In genomic region chr9:60708606-60709005, GRCm38 (mm10) we compare ENCODE assay signal across 33 mouse cellular contexts. TPM values are rescaled to one million over a fixed set of nuclear protein-coding genes. Genes with fewer than 3 reads are reported as not detected.
"Had no signal": no experiment of that assay in that cellular context is flagged by ENCODE, and none has a peak within 500 bp of the region (broad histone marks: within the 10 kb centered on the region; RNA-seq: fewer than 3 reads in every experiment).

No protein-coding gene starts in this region.

- DNase-seq: left cerebral cortex, postnatal 4 days; liver; liver, embryonic 13.5 days; liver, postnatal 0 days; lung, adult 18-20 months; lung, adult 2 months; lung, embryonic 14.5 days; lung, postnatal 10 days; lung, postnatal 14 days; lung, postnatal 36 days; lung, postnatal 4 days; midbrain, embryonic 14.5 days had no signal

- H3K27me3 ChIP-seq: limb, embryonic 15.5 days; midbrain, embryonic 15.5 days; neural tube, embryonic 12.5 days had no signal

- H3K36me3 ChIP-seq: limb, embryonic 10.5 days; limb, embryonic 12.5 days; limb, embryonic 13.5 days; limb, embryonic 15.5 days; liver, embryonic 12.5 days; liver, embryonic 13.5 days; liver, embryonic 15.5 days; lung, embryonic 15.5 days; midbrain, embryonic 10.5 days; midbrain, embryonic 12.5 days; midbrain, embryonic 13.5 days; midbrain, embryonic 15.5 days; neural tube, embryonic 12.5 days had no signal

- H3K4me1 ChIP-seq: liver, embryonic 12.5 days; liver, embryonic 13.5 days; liver, embryonic 15.5 days had no signal

- H3K4me3 ChIP-seq: limb, embryonic 10.5 days; limb, embryonic 12.5 days; limb, embryonic 13.5 days; limb, embryonic 15.5 days; liver, embryonic 12.5 days; liver, embryonic 13.5 days; liver, embryonic 15.5 days; lung, embryonic 15.5 days; megakaryocyte, embryonic 14.5 days; midbrain, embryonic 10.5 days; midbrain, embryonic 12.5 days; midbrain, embryonic 13.5 days; midbrain, embryonic 15.5 days; myocyte; neural tube, embryonic 12.5 days had no signal

- H3K9me3 ChIP-seq: limb, embryonic 10.5 days; limb, embryonic 12.5 days; limb, embryonic 13.5 days; limb, embryonic 15.5 days; liver, embryonic 12.5 days; liver, embryonic 13.5 days; liver, embryonic 15.5 days; lung, embryonic 15.5 days; midbrain, embryonic 10.5 days; midbrain, embryonic 12.5 days; midbrain, embryonic 13.5 days; midbrain, embryonic 15.5 days; neural tube, embryonic 12.5 days had no signal

- H3K27ac ChIP-seq: limb, embryonic 10.5 days; limb, embryonic 12.5 days; limb, embryonic 13.5 days; limb, embryonic 15.5 days; liver, embryonic 12.5 days; liver, embryonic 13.5 days; liver, embryonic 14.5 days; liver, embryonic 15.5 days; lung, embryonic 15.5 days; macrophage; midbrain, embryonic 10.5 days; midbrain, embryonic 12.5 days; midbrain, embryonic 13.5 days; midbrain, embryonic 15.5 days; neural tube, embryonic 12.5 days had no signal

RNA-seq across cellular contexts. Expression of gene Larp6, which starts 4.2 kb away (rescaled TPM):
- total RNA-seq: liver, adult 2 months; megakaryocyte progenitor cell, adult 5-6 weeks; megakaryocyte, adult 5-6 weeks; megakaryocyte-erythroid progenitor cell, adult 5-6 weeks; monocyte, adult 5-6 weeks had no signal
- polyA plus RNA-seq: liver, adult 2 months had no signal
